Mouse (Mus musculus) right cerebral cortex, adult 18-20 months (tissue): ENCODE measurements around the gene Dtx2.

ENCODE experiments used
- DNase-seq: peaks from one replicate; pipeline ENCODE4 v3.0.0; 2022; ENCODE audit warnings: mixed read lengths

The Dtx2 gene

GRCm38 (mm10) chr5:135975893-135976668, 18.5 kb upstream of the Dtx2 start:
- DNase-seq = no peak

DNA sequence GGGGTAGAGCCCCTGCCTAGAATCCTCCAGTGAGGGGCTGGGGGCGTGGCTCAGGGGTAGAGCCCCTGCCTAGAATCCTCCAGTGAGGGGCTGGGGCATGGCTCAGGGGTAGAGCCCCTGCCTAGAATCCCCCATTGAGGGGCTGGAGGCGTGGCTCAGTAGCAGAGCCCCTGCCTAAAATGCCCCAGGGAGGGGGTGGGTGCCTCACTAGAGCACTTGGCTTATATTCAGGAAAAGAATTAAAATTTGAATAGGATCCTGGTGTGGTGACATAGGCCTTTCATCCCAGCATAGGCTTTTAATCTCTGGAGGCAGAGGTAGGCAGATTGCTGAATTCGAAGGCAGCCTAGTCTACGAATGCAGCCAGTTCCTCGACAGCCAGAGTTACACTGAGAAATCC, 15.2 kb upstream of the Dtx2 start:
- DNase-seq = no peak

GRCm38 (mm10) chr5:135979904-135980303, 14.7 kb upstream of the Dtx2 start, which contains the start of gene Zp3:
Gene Zp3 (plus strand): TSS chr5:135980099.
- DNase-seq = no peak

GRCm38 (mm10) chr5:135982398-135982797, 12.2 kb upstream of the Dtx2 start:
- DNase-seq = peak; percentile 16

DNA sequence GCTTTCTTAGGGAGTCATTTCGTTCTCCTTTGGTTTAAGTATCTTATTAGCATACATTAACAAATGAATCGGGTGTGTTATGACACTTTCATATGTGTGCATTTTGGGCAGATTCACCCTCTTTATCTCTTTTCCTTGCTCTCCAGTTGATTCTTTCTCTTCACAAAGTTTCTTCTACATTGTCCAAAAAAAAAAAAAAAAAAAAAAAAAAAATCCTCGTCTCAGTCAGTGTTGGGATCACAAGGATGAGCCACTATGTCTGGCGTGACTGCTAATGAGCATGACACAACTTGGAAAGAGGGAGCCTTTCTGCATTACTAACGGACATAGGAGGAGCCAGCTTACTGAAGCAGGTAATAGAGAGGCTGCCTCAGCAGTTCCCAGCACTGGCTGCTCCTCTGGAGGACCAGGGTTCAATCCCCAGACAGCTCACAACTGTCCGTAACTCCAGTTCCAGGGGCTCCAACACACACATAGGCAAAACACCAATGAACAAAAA, 10.0 kb upstream of the Dtx2 start:
- no peak for DNase-seq

- DNase-seq = no peak
Measured at GRCm38 (mm10) chr5:135987248-135987647, 7.4 kb upstream of the Dtx2 start.

GRCm38 (mm10) chr5:135990601-135991000, 4.0 kb upstream of the Dtx2 start:
- no peak for DNase-seq

GRCm38 (mm10) chr5:135993381-135993965, 1.1 kb upstream of the Dtx2 start:
- no peak for DNase-seq

GRCm38 (mm10) chr5:135994335-135994724, 270 bp upstream of the Dtx2 start:
- no peak for DNase-seq

GRCm38 (mm10) chr5:135996162-135996561, 1.6 kb downstream of the Dtx2 start:
- DNase-seq = no peak

- DNase-seq = no peak
Measured at GRCm38 (mm10) chr5:136001222-136001621, 6.6 kb downstream of the Dtx2 start.

DNA sequence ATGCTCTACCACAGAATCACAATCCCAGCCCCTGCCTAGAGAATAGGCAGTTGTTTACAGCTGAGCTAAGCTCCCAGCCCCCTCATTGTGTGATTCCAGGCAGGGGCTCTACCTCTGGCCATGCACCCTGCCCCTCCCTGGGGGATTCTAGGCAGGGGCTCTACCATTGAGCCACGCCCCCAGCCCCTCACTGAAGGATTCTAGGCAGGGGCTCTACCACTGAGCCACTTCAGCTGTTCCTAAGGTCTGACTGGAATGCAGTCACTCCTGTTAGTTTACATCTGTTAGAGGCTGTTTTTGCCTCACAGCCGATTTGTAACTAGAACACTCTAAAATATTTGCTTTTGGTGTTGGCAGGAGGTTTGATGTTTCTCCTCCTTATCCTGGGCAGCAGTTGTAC, 7.7 kb downstream of the Dtx2 start:
- no peak for DNase-seq

- no peak for DNase-seq
Measured at GRCm38 (mm10) chr5:136002751-136003151, 8.2 kb downstream of the Dtx2 start.

DNA sequence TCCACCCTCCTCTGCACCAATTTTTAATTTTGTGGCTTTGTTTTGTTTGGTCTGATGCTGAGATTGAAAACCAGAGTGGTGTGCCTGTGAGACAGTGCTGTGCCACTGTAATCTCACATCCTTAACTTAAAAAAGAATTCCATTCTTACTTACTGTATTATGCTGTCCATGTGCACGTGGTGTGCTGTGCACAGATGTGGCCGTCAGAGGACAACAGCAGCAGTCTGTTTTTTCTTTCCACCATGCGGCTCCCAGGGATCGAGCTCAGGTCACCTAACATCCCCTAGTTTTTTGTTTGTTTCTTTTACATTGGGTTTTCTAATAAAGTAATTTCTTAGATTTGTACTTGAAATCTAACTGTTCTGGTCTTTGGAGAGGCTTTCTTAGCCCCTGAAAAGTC, 9.9 kb downstream of the Dtx2 start:
- no peak for DNase-seq

- no peak for DNase-seq
Measured at GRCm38 (mm10) chr5:136007745-136008144, 13.1 kb downstream of the Dtx2 start.

DNA sequence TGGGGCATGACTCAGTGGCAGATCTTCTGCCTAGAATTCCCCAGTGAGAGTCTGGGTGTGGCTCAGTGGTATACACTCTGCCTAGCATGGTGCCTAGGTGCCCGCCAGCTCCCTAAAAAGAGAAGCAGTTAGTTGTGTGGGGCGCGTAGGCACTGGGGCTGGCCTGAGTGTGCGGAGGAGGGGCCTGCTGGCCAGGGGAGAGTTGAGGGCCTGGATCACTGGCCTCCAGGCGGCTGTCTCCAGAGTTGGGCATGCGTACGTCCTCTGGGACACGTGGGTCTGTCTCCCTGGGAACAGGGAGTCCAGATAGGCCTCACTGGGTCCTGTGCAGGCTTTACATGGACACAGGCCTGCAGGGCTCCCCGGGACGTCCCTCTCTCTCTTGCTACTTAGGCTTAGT, 20.3 kb downstream of the Dtx2 start:
- DNase-seq = no peak

- no peak for DNase-seq
Measured at GRCm38 (mm10) chr5:136015586-136015985, 21.0 kb downstream of the Dtx2 start.

DNA sequence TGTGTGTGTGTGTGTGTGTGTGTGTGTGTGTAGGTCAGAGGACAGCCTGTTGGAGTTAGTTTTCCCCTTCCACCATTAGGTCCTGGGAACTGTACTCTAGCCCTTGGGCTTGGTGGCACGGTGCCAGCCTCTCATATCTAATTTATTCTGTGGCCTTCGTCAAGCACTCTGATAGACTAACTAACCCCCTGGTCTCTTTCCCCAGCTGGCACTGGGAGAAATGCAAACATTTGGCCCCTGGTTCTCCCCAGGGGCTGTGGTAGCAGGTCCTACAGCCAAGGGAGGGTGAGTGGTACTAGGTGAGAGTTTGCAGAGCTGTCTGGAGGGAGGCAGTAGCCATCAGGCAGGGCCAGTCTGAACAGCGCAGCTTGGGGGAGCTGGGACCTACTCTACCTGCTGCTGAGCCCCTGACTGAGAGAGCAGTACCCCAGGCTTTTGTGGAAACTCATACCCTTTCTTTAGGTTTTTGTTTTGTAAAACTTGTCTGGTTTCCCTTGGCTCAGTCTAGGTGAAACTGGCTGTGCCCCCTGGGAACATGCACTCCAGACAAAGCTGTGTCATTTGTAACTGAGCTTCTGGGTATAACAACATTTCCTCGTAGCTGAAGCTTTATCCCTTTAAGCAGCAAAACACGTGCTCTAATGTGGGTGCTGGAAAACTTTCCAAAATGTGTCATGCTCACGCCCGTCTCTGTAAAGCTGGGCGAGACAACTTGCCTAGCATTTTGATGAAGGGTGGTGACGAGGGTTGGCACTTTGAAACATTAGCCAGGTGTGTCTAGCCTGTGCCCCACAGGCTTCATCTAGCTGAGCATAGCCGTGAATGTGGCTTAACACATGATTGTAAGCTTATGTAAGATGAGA, 21.6 kb downstream of the Dtx2 start:
- no peak for DNase-seq

DNA sequence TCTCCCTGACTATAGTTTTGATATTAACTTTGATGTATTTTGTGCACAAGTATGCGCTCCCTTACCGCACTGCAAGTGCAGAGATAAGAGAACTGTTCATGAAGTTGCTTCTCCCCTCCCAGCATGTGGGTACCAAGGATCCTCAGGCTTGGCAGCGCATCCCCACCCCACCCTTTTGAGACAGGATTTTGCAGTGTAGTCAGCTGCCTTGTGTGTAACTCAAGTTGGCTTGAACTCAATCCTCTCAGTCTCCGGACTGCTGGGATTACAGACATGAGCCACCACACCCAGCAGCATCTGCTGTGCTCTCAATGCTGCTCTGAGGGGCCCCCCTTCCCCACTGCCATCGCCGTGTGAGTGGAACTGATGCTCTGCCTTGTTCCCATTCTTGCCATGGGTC, 22.7 kb downstream of the Dtx2 start:
- DNase-seq = no peak

- no peak for DNase-seq
Measured at GRCm38 (mm10) chr5:136018726-136019125, 24.1 kb downstream of the Dtx2 start.

GRCm38 (mm10) chr5:136019907-136020306, 25.3 kb downstream of the Dtx2 start:
- no peak for DNase-seq

GRCm38 (mm10) chr5:136025712-136026111, 31.1 kb downstream of the Dtx2 start:
- no peak for DNase-seq

- peak; percentile 15 for DNase-seq
Measured at GRCm38 (mm10) chr5:136026859-136027258, 32.3 kb downstream of the Dtx2 start.
